In genomic region chr11:46215354-46215753, GRCm38 (mm10) we compare ENCODE assay signal across 8 mouse cellular contexts. TPM values are rescaled to one million over a fixed set of nuclear protein-coding genes. Genes with fewer than 3 reads are reported as not detected.
A peak's percentile ranks its signal among the peaks of the same experiment; 100 is the strongest.
DNase-seq lines count a peak whose midpoint lies in the region.

No protein-coding gene starts in this region.

- no peak overlapping the region for H3K4me3 ChIP-seq in forebrain, embryonic 10.5 days

- H3K4me1 ChIP-seq in forebrain, embryonic 10.5 days = peaks cover 41% of the 10 kb centered on the region

- no peaks in the 10 kb centered on the region for H3K9me3 ChIP-seq in forebrain, embryonic 10.5 days

- peak; percentile 57 for DNase-seq in left cerebral cortex, adult 11 months (ENCODE audit: low spot score)
- no peak for DNase-seq in left cerebral cortex, adult 8-10 months (ENCODE audit: low spot score in 2 of 2)
- DNase-seq in c-Kit-positive CD71-negative TER-119-negative erythroid progenitor cells, embryonic 14.5 days (ENCODE audit: low read depth) = peak; percentile 73
- DNase-seq in forebrain, embryonic 10.5 days (ENCODE audit: extremely low spot score, low spot score) = peak; percentile 73
- DNase-seq in heart, postnatal 4 days = peak; percentile 72
- DNase-seq in layer of hippocampus, adult 11-12 months (ENCODE audit: low spot score) = peak; percentile 73
- DNase-seq in lung, postnatal 10 days = peak; percentile 82
- DNase-seq in retina, postnatal 1 day = peak; percentile 93

- H3K36me3 ChIP-seq in forebrain, embryonic 10.5 days (replicated peaks) = peaks cover 6% of the 10 kb centered on the region

- peak overlapping the region; percentile 64; the same call in 1 of the 2 replicates for H3K27ac ChIP-seq in forebrain, embryonic 10.5 days

- H3K27me3 ChIP-seq in forebrain, embryonic 10.5 days (ENCODE audit: poor library complexity, severe bottlenecking) = no peaks in the 10 kb centered on the region

- 26% methylated on average over 3 of the region's 3 CpGs for WGBS in forebrain, embryonic 10.5 days

RNA-seq across cellular contexts. Expression of gene Fndc9, which starts 20.0 kb away (rescaled TPM):
- total RNA-seq in left cerebral cortex, adult 8-10 months (2022) = 1 to 10 TPM; 3.6 to 5.7 (median 4.2) TPM
- polyA plus RNA-seq in forebrain, embryonic 10.5 days (2016; fragmentation: Nextera tagmentation; extraction: Ambion mirVana) = 0.43 and 0.66 TPM in 2 replicates
- total RNA-seq in heart, postnatal 4 days (2021) = not detected

RNA-seq across cellular contexts. Expression of gene Nipal4, which starts 49.0 kb away (rescaled TPM):
- total RNA-seq in left cerebral cortex, adult 8-10 months (2022) = 1 to 10 TPM; 2.2 to 3.0 (median 2.6) TPM
- polyA plus RNA-seq in forebrain, embryonic 10.5 days (2016; fragmentation: Nextera tagmentation; extraction: Ambion mirVana) = 1.6 and 1.7 TPM in 2 replicates
- total RNA-seq in heart, postnatal 4 days (2021) = 1 to 10 TPM; 2.5 to 2.7 TPM

Comparison
In these comparisons a context has a peak if more than half of its experiments do, and no peak if none do; other contexts are left out.
1. DNase-seq: peak in left cerebral cortex, adult 11 months (single experiment), c-Kit-positive CD71-negative TER-119-negative erythroid progenitor cells, embryonic 14.5 days (single experiment), forebrain, embryonic 10.5 days (single experiment), heart, postnatal 4 days (single experiment), layer of hippocampus, adult 11-12 months (single experiment), lung, postnatal 10 days (single experiment) and retina, postnatal 1 day (single experiment); none in left cerebral cortex, adult 8-10 months (0 of 2).
2. RNA of gene Fndc9, which starts 20.0 kb away (total RNA-seq): 3.6 to 5.7 TPM in left cerebral cortex, adult 8-10 months; not detected in heart, postnatal 4 days; every median in the first group is over 4 times any median in the second.